Mouse (Mus musculus): ENCODE data around the gene 4932411N23Rik. TPM values are rescaled to one million over a fixed set of nuclear protein-coding genes. Genes with fewer than 3 reads are reported as not detected.

4932411N23Rik gene
- polyA plus RNA-seq (2015; fragmentation: Nextera tagmentation; extraction: Ambion mirVana) = not detected in 2 replicates

GRCm38 (mm10) chrX:126815768-126816167 lies at the start of gene 4932411N23Rik:
4932411N23Rik (minus strand) TSS chrX:126815868.

Other genes starting within 250 kb of the 4932411N23Rik start
- gene Gm382, start 224.1 kb upstream of the 4932411N23Rik start, polyA plus RNA-seq (2015; fragmentation: Nextera tagmentation; extraction: Ambion mirVana) = not detected in 2 replicates